Mouse (Mus musculus) ES-E14 (cell line): Measurements from ENCODE around the gene Polr1e.

Experiments used
- MAFK ChIP-seq: IDR thresholded peaks from 2 replicates; pipeline ENCODE4 v1.6.1; 2014; ENCODE audit warnings: mild to moderate bottlenecking, low read depth, low read length, inconsistent platforms; ENCODE audit not compliant: insufficient read depth
- ZC3H11A ChIP-seq: IDR thresholded peaks from 2 replicates; pipeline ENCODE4 v1.6.1; 2012; ENCODE audit warnings: low read depth, mild to moderate bottlenecking, inconsistent platforms, low read length, borderline replicate concordance

DNA sequence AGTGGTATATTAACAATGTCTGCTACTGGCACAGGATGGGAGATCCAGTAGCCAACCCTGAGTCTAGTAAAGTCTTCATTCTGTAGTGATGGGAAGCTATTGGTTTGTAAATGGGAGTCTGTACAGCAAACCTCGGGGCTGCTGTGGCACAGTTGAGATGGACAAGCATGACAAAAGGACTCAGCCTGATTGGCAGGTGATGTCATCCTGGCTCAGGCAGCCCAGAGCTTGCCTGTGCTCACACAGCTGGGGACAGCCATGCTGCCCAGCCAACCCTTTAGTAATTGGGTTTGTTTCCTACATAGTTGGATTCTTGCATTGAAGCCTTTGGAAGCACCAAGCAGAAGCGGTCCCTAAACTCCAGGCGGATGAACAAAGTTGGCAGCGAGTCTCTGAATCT is 8.1 kb downstream of the Polr1e start:
- TF ChIP-seq MAFK = no peak
- no peak for TF ChIP-seq ZC3H11A
